Mouse (Mus musculus) intestine, embryonic 16.5 days (tissue): ENCODE measurements around the gene Kcna6. TPM values are rescaled to one million over a fixed set of nuclear protein-coding genes. Genes with fewer than 3 reads are reported as not detected.

ENCODE experiments used
- ATAC-seq: fragments of 200-750 bp; cut with Nextera tagmentation; 2 replicates; pipeline ENCODE4 v1.8.0; 2017; ENCODE audit warnings: moderate TSS enrichment, moderate library complexity
- H3K27ac ChIP-seq: fragments of 300-500 bp; sonication (generic); 2 replicates; pipeline ENCODE4 v1.5.1; 2014; ENCODE audit warnings: mild to moderate bottlenecking, low read length
- H3K27me3 ChIP-seq: fragments of 300-500 bp; sonication (generic); replicated peaks from 2 replicates; pipeline ENCODE4 v1.6.1; 2014; ENCODE audit warnings: low read length, control low read depth, mixed read lengths; ENCODE audit not compliant: control insufficient read depth, insufficient read depth
- H3K36me3 ChIP-seq: fragments of 300-500 bp; sonication (generic); 2 replicates; pipeline ENCODE4 v1.6.1; 2014; ENCODE audit warnings: low read length, control low read depth; ENCODE audit not compliant: control insufficient read depth, insufficient read depth
- H3K4me1 ChIP-seq: fragments of 300-500 bp; sonication (generic); 2 replicates; pipeline ENCODE4 v1.6.1; 2014; ENCODE audit warnings: low read length, control low read depth, mixed read lengths; ENCODE audit not compliant: control insufficient read depth, insufficient read depth
- H3K4me2 ChIP-seq: fragments of 300-500 bp; sonication (generic); 2 replicates; pipeline ENCODE4 v1.6.1; 2014; ENCODE audit warnings: low read depth, low read length, control low read depth
- H3K4me3 ChIP-seq: fragments of 300-500 bp; sonication (generic); 2 replicates; pipeline ENCODE4 v1.5.1; 2014; ENCODE audit warnings: mild to moderate bottlenecking, low read length
- H3K9ac ChIP-seq: fragments of 300-500 bp; sonication (generic); 2 replicates; pipeline ENCODE4 v1.6.1; 2014; ENCODE audit warnings: low read depth, low read length
- H3K9me3 ChIP-seq: fragments of 300-500 bp; sonication (generic); 2 replicates; pipeline ENCODE4 v1.6.1; 2016; ENCODE audit warnings: low read length, control low read depth; ENCODE audit not compliant: control insufficient read depth
- WGBS: fragments of 180-500 bp; shearing (Covaris S2); extraction: QIAGEN DNeasy Blood & Tissue Kit; methylation state at CpG from one replicate; pipeline ENCODE4 v1.1.7; 2014; 5-methylcytosine and 5-hydroxymethylcytosine counted together
- polyA plus RNA-seq: library from polyadenylated mRNA; unstranded; fragments of >200 nt; fragmentation: Nextera tagmentation; extraction: Ambion mirVana; gene quantifications from 2 replicates; pipeline ENCODE4 v1.2.1, GENCODE M21; 2015

The Kcna6 gene
- polyA plus RNA-seq, 1 experiment from 2014 or later: 2.2 TPM

GRCm38 (mm10) chr6:126702116-126702515 lies 38.4 kb downstream of the Kcna6 start:
- no peaks in the 10 kb centered on the region for H3K9me3 ChIP-seq
- H3K4me1 ChIP-seq: no peaks in the 10 kb centered on the region
- H3K4me3 ChIP-seq: peak overlapping the region; percentile 31; the same call in 1 of the 2 replicates
- H3K36me3 ChIP-seq: no peaks in the 10 kb centered on the region
- peak overlapping the region; percentile 44 for H3K4me2 ChIP-seq
- ATAC-seq: peak; percentile 48
- peak overlapping the region; percentile 40 for H3K9ac ChIP-seq
- no peaks in the 10 kb centered on the region for H3K27me3 ChIP-seq
- H3K27ac ChIP-seq: no peak overlapping the region
- WGBS: 5% methylated on average over 12 of the region's 12 CpGs

- no peaks in the 10 kb centered on the region for H3K9me3 ChIP-seq
Observed at GRCm38 (mm10) chr6:126701196-126701595, 39.3 kb downstream of the Kcna6 start.

GRCm38 (mm10) chr6:126699995-126700394 lies 40.5 kb downstream of the Kcna6 start:
- Histone ChIP-seq H3K4me2 (no peak overlapping the region), H3K36me3 (no peaks in the 10 kb centered on the region), H3K9me3 (no peaks in the 10 kb centered on the region), H3K4me3 (no peak overlapping the region), H3K9ac (no peak overlapping the region), H3K27ac (no peak overlapping the region), H3K27me3 (no peaks in the 10 kb centered on the region), H3K4me1 (no peaks in the 10 kb centered on the region)
- ATAC-seq: no peak
- 66% methylated on average over 5 of the region's 5 CpGs for WGBS

More at GRCm38 (mm10) chr6:126701196-126701595, 39.3 kb downstream of the Kcna6 start:
- H3K4me2 ChIP-seq: no peak overlapping the region
- H3K4me3 ChIP-seq: no peak overlapping the region
- H3K27ac ChIP-seq: no peak overlapping the region
- no peak for ATAC-seq
- H3K36me3 ChIP-seq: no peaks in the 10 kb centered on the region
- no peaks in the 10 kb centered on the region for H3K27me3 ChIP-seq
- no peaks in the 10 kb centered on the region for H3K4me1 ChIP-seq
- no peak overlapping the region for H3K9ac ChIP-seq
- WGBS: 75% methylated on average over 23 of the region's 23 CpGs

- H3K9me3 ChIP-seq: no peaks in the 10 kb centered on the region
- ATAC-seq: peak; percentile 90
- no peaks in the 10 kb centered on the region for H3K4me1 ChIP-seq
- H3K27me3 ChIP-seq: no peaks in the 10 kb centered on the region
- no peak overlapping the region for H3K27ac ChIP-seq
- H3K9ac ChIP-seq: no peak overlapping the region
- H3K4me3 ChIP-seq: no peak overlapping the region
- 69% methylated on average over 4 of the region's 4 CpGs for WGBS
- H3K36me3 ChIP-seq: no peaks in the 10 kb centered on the region
- no peak overlapping the region for H3K4me2 ChIP-seq
Observed at GRCm38 (mm10) chr6:126687120-126687519, 53.4 kb downstream of the Kcna6 start.

GRCm38 (mm10) chr6:126685135-126685534 lies 55.3 kb downstream of the Kcna6 start:
- no peak overlapping the region for H3K4me3 ChIP-seq
- no peak overlapping the region for H3K4me2 ChIP-seq
- H3K9me3 ChIP-seq: no peaks in the 10 kb centered on the region
- no peak overlapping the region for H3K27ac ChIP-seq
- H3K4me1 ChIP-seq: no peaks in the 10 kb centered on the region
- no peak overlapping the region for H3K9ac ChIP-seq
- ATAC-seq: no peak
- no peaks in the 10 kb centered on the region for H3K27me3 ChIP-seq
- WGBS: 41% methylated on average over 3 of the region's 3 CpGs
- H3K36me3 ChIP-seq: no peaks in the 10 kb centered on the region

- Histone ChIP-seq H3K27me3 (no peaks in the 10 kb centered on the region), H3K9me3 (no peaks in the 10 kb centered on the region), H3K9ac (no peak overlapping the region), H3K4me2 (no peak overlapping the region), H3K36me3 (no peaks in the 10 kb centered on the region), H3K27ac (no peak overlapping the region), H3K4me3 (no peak overlapping the region), H3K4me1 (no peaks in the 10 kb centered on the region)
- no peak for ATAC-seq
- WGBS: 68% methylated on average over 7 of the region's 7 CpGs
Observed at GRCm38 (mm10) chr6:126678961-126679360, 61.5 kb downstream of the Kcna6 start.

GRCm38 (mm10) chr6:126667001-126667400 lies 73.5 kb downstream of the Kcna6 start:
- WGBS: 95% methylated on average over 5 of the region's 5 CpGs

GRCm38 (mm10) chr6:126666091-126666490 lies 74.4 kb downstream of the Kcna6 start:
- Histone ChIP-seq H3K4me1 (no peaks in the 10 kb centered on the region), H3K36me3 (no peaks in the 10 kb centered on the region), H3K9ac (no peak overlapping the region), H3K9me3 (no peaks in the 10 kb centered on the region), H3K27ac (no peak overlapping the region), H3K27me3 (no peaks in the 10 kb centered on the region), H3K4me2 (no peak overlapping the region), H3K4me3 (no peak overlapping the region)
- no peak for ATAC-seq
- WGBS: 53% methylated on average over 6 of the region's 6 CpGs

More at GRCm38 (mm10) chr6:126667001-126667400, 73.5 kb downstream of the Kcna6 start:
- H3K9ac ChIP-seq: no peak overlapping the region
- no peaks in the 10 kb centered on the region for H3K36me3 ChIP-seq
- no peaks in the 10 kb centered on the region for H3K9me3 ChIP-seq
- H3K4me3 ChIP-seq: no peak overlapping the region
- no peak for ATAC-seq
- no peak overlapping the region for H3K27ac ChIP-seq
- no peaks in the 10 kb centered on the region for H3K4me1 ChIP-seq
- H3K27me3 ChIP-seq: no peaks in the 10 kb centered on the region
- H3K4me2 ChIP-seq: no peak overlapping the region

GRCm38 (mm10) chr6:126664569-126664968 lies 75.9 kb downstream of the Kcna6 start:
- no peak for ATAC-seq
- Histone ChIP-seq H3K27me3 (no peaks in the 10 kb centered on the region), H3K4me2 (no peak overlapping the region), H3K9me3 (no peaks in the 10 kb centered on the region), H3K4me3 (no peak overlapping the region), H3K27ac (no peak overlapping the region), H3K36me3 (no peaks in the 10 kb centered on the region), H3K4me1 (no peaks in the 10 kb centered on the region), H3K9ac (no peak overlapping the region)
- 70% methylated on average over 3 of the region's 3 CpGs for WGBS
